Comparison of ENCODE assay signal across 9 mouse cellular contexts in the genomic region with DNA sequence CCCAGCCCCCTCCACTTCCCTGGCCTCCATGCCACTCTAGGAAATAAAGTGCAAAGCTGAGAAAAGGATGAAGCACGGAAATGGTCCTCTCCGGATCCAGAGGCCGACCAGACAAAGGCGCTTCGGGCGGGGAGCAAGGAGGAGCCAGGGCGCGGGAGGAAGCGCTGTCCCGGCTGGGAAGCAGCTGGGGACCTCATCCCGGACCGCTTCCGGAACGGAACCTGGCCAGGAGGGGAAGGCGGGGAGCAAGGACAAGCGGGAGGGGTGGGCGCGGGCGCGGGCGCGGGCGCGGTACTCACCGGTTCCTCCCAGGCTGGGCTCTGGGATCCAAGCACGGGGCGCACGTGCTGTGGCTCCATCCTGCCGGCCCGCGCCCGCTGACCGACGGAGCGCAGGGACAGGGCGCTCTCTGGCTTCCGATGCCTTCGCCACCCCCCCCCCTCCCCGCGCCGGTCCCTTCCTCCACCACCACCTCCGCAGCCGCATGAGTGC. TPM values are rescaled to one million over a fixed set of nuclear protein-coding genes. Genes with fewer than 3 reads are reported as not detected.
DNase-seq lines count a peak whose midpoint lies in the region; ATAC-seq lines count a peak whose summit lies in the region.
"Not testable (repeated sequence)": the region's sequence is repeated elsewhere in the genome, so short reads cannot be mapped to it uniquely, and the experiment has no call there.
"Had no signal": no experiment of that assay in that cellular context is flagged by ENCODE, and none has a peak within 500 bp of the region (broad histone marks: within the 10 kb centered on the region; RNA-seq: fewer than 3 reads in every experiment).

A gene (minus strand): TSS at position 442 of the 492 bp plus-strand sequence.

- ATAC-seq in embryonic facial prominence, embryonic 15.5 days (ENCODE audit: insufficient number of reproducible peaks, low FRiP score, low TSS enrichment, low read depth); kidney, embryonic 15.5 days (replicated peaks; ENCODE audit: low FRiP score); limb, embryonic 15.5 days (ENCODE audit: insufficient number of reproducible peaks, low FRiP score, low TSS enrichment, low read depth); midbrain, embryonic 14.5 days (ENCODE audit: low FRiP score, low TSS enrichment); stomach, embryonic 15.5 days (ENCODE audit: insufficient read depth, low FRiP score, low read depth): not testable (repeated sequence)

- WGBS in embryonic facial prominence, embryonic 15.5 days, result 2% methylated on average over 25 of the region's 43 CpGs
- 1% methylated on average over 40 of the region's 43 CpGs for WGBS in hindbrain, embryonic 10.5 days
- WGBS in kidney, embryonic 15.5 days, result under 1% methylated on average over 19 of the region's 43 CpGs
- WGBS in limb, embryonic 15.5 days, result 1% methylated on average over 12 of the region's 43 CpGs
- WGBS in midbrain, embryonic 14.5 days, result 0% methylated on average over 19 of the region's 43 CpGs
- WGBS in stomach, embryonic 15.5 days, result under 1% methylated on average over 24 of the region's 43 CpGs

- not testable (repeated sequence) for H3K4me1 ChIP-seq in embryonic facial prominence, embryonic 15.5 days; hindbrain, embryonic 10.5 days (replicated peaks); kidney, embryonic 15.5 days; limb, embryonic 15.5 days; midbrain, embryonic 14.5 days (ENCODE audit: control insufficient read depth, insufficient read depth, low read length); stomach, embryonic 15.5 days

- not testable (repeated sequence) for H3K27ac ChIP-seq in embryonic facial prominence, embryonic 15.5 days (replicated peaks); kidney, embryonic 15.5 days; limb, embryonic 15.5 days; midbrain, embryonic 14.5 days (replicated peaks; ENCODE audit: low read depth, low read length); stomach, embryonic 15.5 days
- peak within 1 kb of the TSS; percentile 80 for H3K27ac ChIP-seq in hindbrain, embryonic 10.5 days

- peak within 1 kb of the TSS; percentile 42 for H3K4me3 ChIP-seq in embryonic facial prominence, embryonic 15.5 days (replicated peaks)
- peak within 1 kb of the TSS; percentile 54 for H3K4me3 ChIP-seq in hindbrain, embryonic 10.5 days
- H3K4me3 ChIP-seq in kidney, embryonic 15.5 days (replicated peaks), result peak within 1 kb of the TSS; percentile 44
- H3K4me3 ChIP-seq in limb, embryonic 15.5 days, result peak within 1 kb of the TSS; percentile 41
- peak within 1 kb of the TSS; percentile 39 for H3K4me3 ChIP-seq in midbrain, embryonic 14.5 days (replicated peaks; ENCODE audit: low read depth, low read length)
- peak within 1 kb of the TSS; percentile 41 for H3K4me3 ChIP-seq in stomach, embryonic 15.5 days (replicated peaks)

- H3K4me2 ChIP-seq in embryonic facial prominence, embryonic 15.5 days (replicated peaks), result peak within 1 kb of the TSS; percentile 63
- peak within 1 kb of the TSS; percentile 72 for H3K4me2 ChIP-seq in kidney, embryonic 15.5 days
- peak within 1 kb of the TSS; percentile 71 for H3K4me2 ChIP-seq in limb, embryonic 15.5 days
- H3K4me2 ChIP-seq in midbrain, embryonic 14.5 days (ENCODE audit: low read length), result peak within 1 kb of the TSS; percentile 48
- H3K4me2 ChIP-seq in stomach, embryonic 15.5 days, result peak within 1 kb of the TSS; percentile 61

- not testable (repeated sequence) for H3K27me3 ChIP-seq in embryonic facial prominence, embryonic 15.5 days; hindbrain, embryonic 10.5 days (ENCODE audit: insufficient read depth, poor library complexity, severe bottlenecking); kidney, embryonic 15.5 days; limb, embryonic 15.5 days; midbrain, embryonic 14.5 days (ENCODE audit: control insufficient read depth, insufficient read depth, low read length); stomach, embryonic 15.5 days (replicated peaks)

- H3K9me3 ChIP-seq in embryonic facial prominence, embryonic 15.5 days (replicated peaks); hindbrain, embryonic 10.5 days; kidney, embryonic 15.5 days (replicated peaks); limb, embryonic 15.5 days; midbrain, embryonic 14.5 days (ENCODE audit: control insufficient read depth, low read length); stomach, embryonic 15.5 days: not testable (repeated sequence)

- H3K36me3 ChIP-seq in embryonic facial prominence, embryonic 15.5 days; hindbrain, embryonic 10.5 days; kidney, embryonic 15.5 days; limb, embryonic 15.5 days; midbrain, embryonic 14.5 days (ENCODE audit: control insufficient read depth, insufficient read depth, low read length); stomach, embryonic 15.5 days: not testable (repeated sequence)

- H3K9ac ChIP-seq in embryonic facial prominence, embryonic 15.5 days; kidney, embryonic 15.5 days; limb, embryonic 15.5 days; stomach, embryonic 15.5 days: not testable (repeated sequence)
- peak within 1 kb of the TSS; percentile 56 for H3K9ac ChIP-seq in midbrain, embryonic 14.5 days (replicated peaks; ENCODE audit: low read length)

- DNase-seq in adrenal gland, postnatal 10 days, result peak; percentile 6
- peak; percentile 17 to 47 for DNase-seq in heart, adult 18-20 months
- peak; percentile 4 for DNase-seq in hindbrain, embryonic 10.5 days (ENCODE audit: low spot score)
- DNase-seq in midbrain, embryonic 14.5 days, result peak; percentile 3

RNA-seq across cellular contexts. Expression of the gene that starts here (rescaled TPM):
- under 1 TPM; 0.33 to 0.54 TPM for total RNA-seq in adrenal gland, postnatal 10 days (2021)
- 0.12 and 0.51 TPM in 2 replicates for polyA plus RNA-seq in embryonic facial prominence, embryonic 15.5 days (2015; fragmentation: Nextera tagmentation; extraction: Ambion mirVana)
- under 1 TPM in 1 of 2 experiments, not detected in 1; 0.31 TPM for total RNA-seq in heart, adult 18-20 months (2021)
- 1.1 and 1.2 TPM in 2 replicates for polyA plus RNA-seq in hindbrain, embryonic 10.5 days (2016; fragmentation: Nextera tagmentation; extraction: Ambion mirVana)
- polyA plus RNA-seq in kidney, embryonic 15.5 days (2015; fragmentation: Nextera tagmentation; extraction: Ambion mirVana), result 0.36 and 0.37 TPM in 2 replicates
- polyA plus RNA-seq in limb, embryonic 15.5 days (2015; fragmentation: Nextera tagmentation; extraction: Ambion mirVana), result 0.63 and 0.96 TPM in 2 replicates
- polyA plus RNA-seq in midbrain, embryonic 14.5 days (2014; fragmentation: Nextera tagmentation; extraction: Ambion mirVana), result 11.7 and 14.4 TPM in 2 replicates
- polyA plus RNA-seq in stomach, embryonic 15.5 days (2015; fragmentation: Nextera tagmentation; extraction: Ambion mirVana), result 0.65 and 0.73 TPM in 2 replicates
- polyA plus RNA-seq: myocyte had no signal

Comparison
In these comparisons a context has a peak if more than half of its experiments do, and no peak if none do; other contexts are left out.
1. Peak in DNase-seq in adrenal gland, postnatal 10 days; RNA of the gene not detected or under 1 TPM.
2. Peak in DNase-seq in heart, adult 18-20 months; RNA of the gene not detected or under 1 TPM.